Mouse (Mus musculus) stomach, embryonic 15.5 days (tissue): ENCODE measurements around the gene Eif4g1. TPM values are rescaled to one million over a fixed set of nuclear protein-coding genes. Genes with fewer than 3 reads are reported as not detected.

Experiments
- ATAC-seq: fragments of 200-750 bp; cut with Nextera tagmentation; 2 replicates; pipeline ENCODE4 v1.8.0; 2017; ENCODE audit warnings: low read depth, moderate number of reproducible peaks, moderate TSS enrichment; ENCODE audit not compliant: insufficient read depth, low FRiP score
- H3K27ac ChIP-seq: fragments of 300-500 bp; sonication (generic); 2 replicates; pipeline ENCODE4 v1.5.1; 2015; ENCODE audit warnings: mild to moderate bottlenecking, inconsistent platforms
- H3K27me3 ChIP-seq: fragments of 300-500 bp; sonication (generic); replicated peaks from 2 replicates; pipeline ENCODE4 v1.6.1; 2015; ENCODE audit warnings: inconsistent platforms
- H3K36me3 ChIP-seq: fragments of 300-500 bp; sonication (generic); 2 replicates; pipeline ENCODE4 v1.6.1; 2015; ENCODE audit warnings: inconsistent platforms
- H3K4me1 ChIP-seq: fragments of 300-500 bp; sonication (generic); 2 replicates; pipeline ENCODE4 v1.6.1; 2015; ENCODE audit warnings: inconsistent platforms
- H3K4me2 ChIP-seq: fragments of 300-500 bp; sonication (generic); 2 replicates; pipeline ENCODE4 v1.6.1; 2015; ENCODE audit warnings: mild to moderate bottlenecking, inconsistent platforms
- H3K4me3 ChIP-seq: fragments of 300-500 bp; sonication (generic); replicated peaks from 2 replicates; pipeline ENCODE4 v1.5.1; 2015; ENCODE audit warnings: inconsistent platforms
- H3K9ac ChIP-seq: fragments of 300-500 bp; sonication (generic); 2 replicates; pipeline ENCODE4 v1.6.1; 2015; ENCODE audit warnings: inconsistent platforms
- H3K9me3 ChIP-seq: fragments of 300-500 bp; sonication (generic); 2 replicates; pipeline ENCODE4 v1.6.1; 2016; ENCODE audit warnings: inconsistent platforms
- WGBS: fragments of 180-500 bp; shearing (Covaris S2); methylation state at CpG from one replicate; pipeline ENCODE4 v1.1.7; 2015; 5-methylcytosine and 5-hydroxymethylcytosine counted together
- polyA plus RNA-seq: library from polyadenylated mRNA; unstranded; fragments of >200 nt; fragmentation: Nextera tagmentation; extraction: Ambion mirVana; gene quantifications from 2 replicates; pipeline ENCODE4 v1.2.1, GENCODE M21; 2015

Gene Eif4g1
- polyA plus RNA-seq, 1 experiment from 2014 or later: 168 TPM

DNA sequence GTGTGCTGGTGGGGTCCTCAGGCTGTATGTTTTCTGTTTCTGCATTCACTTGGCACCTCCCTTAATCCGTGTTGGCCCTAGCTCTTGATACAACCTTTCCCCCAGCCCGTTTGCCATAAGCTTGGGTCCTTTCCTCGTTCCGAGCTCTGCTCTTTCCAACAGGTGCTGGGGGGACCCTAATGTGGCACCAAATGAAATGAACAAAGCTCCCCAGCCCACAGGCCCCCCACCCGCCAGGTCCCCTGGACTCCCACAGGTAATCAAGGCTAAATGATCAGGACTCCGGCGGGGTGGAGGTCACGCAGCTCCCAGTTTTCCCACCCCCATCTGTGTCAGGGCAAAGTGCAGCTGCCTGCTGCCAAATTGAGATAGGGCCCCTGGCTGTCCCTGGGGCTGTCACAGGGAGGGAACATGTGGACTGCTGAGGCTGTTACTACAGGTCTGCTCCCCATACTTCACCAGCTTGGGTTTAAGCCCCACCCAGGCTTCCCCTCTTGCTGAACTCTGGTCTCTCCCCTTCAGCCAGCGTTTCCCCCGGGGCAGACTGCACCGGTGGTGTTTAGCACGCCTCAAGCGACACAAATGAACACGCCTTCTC is 5.7 kb downstream of the Eif4g1 start:
- peak overlapping the region; percentile 78 for H3K9ac ChIP-seq
- peaks cover 36% of the 10 kb centered on the region for H3K36me3 ChIP-seq
- peak overlapping the region; percentile 88 for H3K4me3 ChIP-seq
- H3K9me3 ChIP-seq: no peaks in the 10 kb centered on the region
- peak; percentile 51 for ATAC-seq
- H3K27me3 ChIP-seq: no peaks in the 10 kb centered on the region
- 5% methylated on average over 14 of the region's 14 CpGs for WGBS
- peak overlapping the region; percentile 89 for H3K4me2 ChIP-seq
- peaks cover 21% of the 10 kb centered on the region for H3K4me1 ChIP-seq
- peak overlapping the region; percentile 95 for H3K27ac ChIP-seq

GRCm38 (mm10) chr16:20675213-20675612 is 7.1 kb downstream of the Eif4g1 start:
- Histone ChIP-seq H3K9ac (no peak overlapping the region), H3K4me3 (peak overlapping the region; percentile 88; the same call in 1 of the 2 replicates), H3K27me3 (no peaks in the 10 kb centered on the region), H3K4me1 (peaks cover 21% of the 10 kb centered on the region), H3K27ac (no peak overlapping the region), H3K9me3 (no peaks in the 10 kb centered on the region), H3K4me2 (no peak overlapping the region), H3K36me3 (peaks cover 49% of the 10 kb centered on the region)
- 86% methylated on average over 6 of the region's 6 CpGs for WGBS
- ATAC-seq: no peak

DNA sequence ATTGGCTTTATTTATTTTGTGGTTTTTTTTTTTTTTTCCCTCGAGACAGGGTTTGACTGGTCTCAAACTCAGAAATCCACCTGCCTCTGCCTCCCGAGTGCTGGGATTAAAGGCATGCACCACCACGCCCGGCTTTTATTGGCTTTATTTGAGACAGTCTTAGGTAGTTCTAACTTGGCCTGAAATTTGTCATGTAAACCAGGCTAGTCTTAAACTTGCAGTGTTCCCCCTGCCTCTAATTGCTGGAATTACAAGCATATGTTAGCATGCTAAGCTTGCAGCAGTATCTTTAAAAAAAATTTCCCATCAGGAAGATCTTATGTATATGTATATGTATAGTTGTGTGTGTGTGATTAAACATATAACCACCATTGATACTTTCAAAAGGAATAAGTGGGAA is 8.6 kb downstream of the Eif4g1 start:
- Histone ChIP-seq H3K4me3 (no peak overlapping the region), H3K27me3 (no peaks in the 10 kb centered on the region), H3K4me2 (no peak overlapping the region), H3K9ac (no peak overlapping the region), H3K9me3 (no peaks in the 10 kb centered on the region), H3K27ac (no peak overlapping the region), H3K36me3 (peaks cover 62% of the 10 kb centered on the region), H3K4me1 (peaks cover 21% of the 10 kb centered on the region)
- WGBS: 70% methylated on average over 4 of the region's 4 CpGs
- no peak for ATAC-seq

- Histone ChIP-seq H3K9ac (no peak overlapping the region), H3K4me1 (peaks cover 21% of the 10 kb centered on the region), H3K4me3 (no peak overlapping the region), H3K27ac (no peak overlapping the region), H3K36me3 (peaks cover 69% of the 10 kb centered on the region), H3K27me3 (no peaks in the 10 kb centered on the region), H3K9me3 (no peaks in the 10 kb centered on the region), H3K4me2 (no peak overlapping the region)
- ATAC-seq: no peak
- WGBS: 76% methylated on average over 5 of the region's 5 CpGs
Measured at GRCm38 (mm10) chr16:20677380-20677779, 9.3 kb downstream of the Eif4g1 start.

GRCm38 (mm10) chr16:20677974-20678675 is 10.0 kb downstream of the Eif4g1 start:
- Histone ChIP-seq H3K9me3 (no peaks in the 10 kb centered on the region), H3K36me3 (peaks cover 76% of the 10 kb centered on the region), H3K27me3 (no peaks in the 10 kb centered on the region), H3K27ac (no peak overlapping the region), H3K4me3 (no peak overlapping the region), H3K9ac (no peak overlapping the region), H3K4me1 (peaks cover 21% of the 10 kb centered on the region), H3K4me2 (no peak overlapping the region)
- ATAC-seq: 0 out of 2 replicates have a peak, but pooled peaks have one; percentile 33
- 68% methylated on average over 10 of the region's 10 CpGs for WGBS

DNA sequence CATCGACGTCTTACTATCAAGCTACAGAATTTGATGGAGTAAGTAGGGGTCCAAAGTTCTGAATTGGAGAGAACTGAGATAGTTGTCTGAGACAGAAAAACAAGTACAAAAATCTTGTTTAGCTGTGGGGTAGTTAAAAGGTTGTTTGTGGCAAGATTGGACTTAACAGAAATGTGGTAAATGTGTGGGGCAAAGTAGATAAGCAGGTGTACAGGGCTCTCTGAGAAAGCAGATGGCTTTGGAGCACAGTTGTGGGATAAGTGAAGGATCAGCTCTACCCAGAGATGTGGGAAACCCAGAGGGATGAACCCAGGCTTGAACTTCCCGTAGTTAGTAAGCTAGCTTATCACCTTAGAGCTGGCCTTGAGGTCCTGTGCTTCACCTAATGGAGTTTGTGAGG is 22.7 kb downstream of the Eif4g1 start:
- Histone ChIP-seq H3K9me3 (no peaks in the 10 kb centered on the region), H3K36me3 (peaks cover 59% of the 10 kb centered on the region), H3K4me1 (peaks cover 17% of the 10 kb centered on the region), H3K27me3 (0 out of 2 replicates have a peak, but pooled peaks cover under 1% of the 10 kb centered on the region), H3K4me2 (no peak overlapping the region), H3K4me3 (no peak overlapping the region), H3K27ac (no peak overlapping the region), H3K9ac (no peak overlapping the region)
- ATAC-seq: no peak
- 83% methylated on average over 3 of the region's 3 CpGs for WGBS

- 0 out of 2 replicates have a peak, but pooled peaks cover 5% of the 10 kb centered on the region for H3K27me3 ChIP-seq
- no peak for ATAC-seq
- WGBS: 85% methylated on average over 1 of the region's 1 CpGs
- peaks cover 22% of the 10 kb centered on the region for H3K4me1 ChIP-seq
- H3K36me3 ChIP-seq: peaks cover 51% of the 10 kb centered on the region
- no peaks in the 10 kb centered on the region for H3K9me3 ChIP-seq
- no peak overlapping the region for H3K9ac ChIP-seq
- H3K27ac ChIP-seq: no peak overlapping the region
- H3K4me2 ChIP-seq: no peak overlapping the region
- H3K4me3 ChIP-seq: no peak overlapping the region
Measured at GRCm38 (mm10) chr16:20691617-20692016, 23.5 kb downstream of the Eif4g1 start.

GRCm38 (mm10) chr16:20692241-20692965 is 24.3 kb downstream of the Eif4g1 start:
- Histone ChIP-seq H3K4me2 (peak overlapping the region; percentile 86), H3K27ac (no peak overlapping the region; the same call in 1 of the 2 replicates), H3K4me3 (peak overlapping the region; percentile 59; the same call in 1 of the 2 replicates), H3K4me1 (peaks cover 22% of the 10 kb centered on the region), H3K9me3 (no peaks in the 10 kb centered on the region), H3K9ac (no peak overlapping the region), H3K36me3 (peaks cover 43% of the 10 kb centered on the region), H3K27me3 (0 out of 2 replicates have a peak, but pooled peaks cover 5% of the 10 kb centered on the region)
- ATAC-seq: no peak
- WGBS: 45% methylated on average over 16 of the region's 16 CpGs

- 1% methylated on average over 37 of the region's 37 CpGs for WGBS
- H3K27ac ChIP-seq: peak within 1 kb of the TSS; percentile 85
- ATAC-seq: peak; percentile 88
- H3K4me1 ChIP-seq: peaks cover 22% of the 10 kb centered on the region
- H3K27me3 ChIP-seq: 0 out of 2 replicates have a peak, but pooled peaks cover 5% of the 10 kb centered on the region
- no peaks in the 10 kb centered on the region for H3K9me3 ChIP-seq
- H3K36me3 ChIP-seq: peaks cover 36% of the 10 kb centered on the region
- peak within 1 kb of the TSS; percentile 86 for H3K4me2 ChIP-seq
- peak within 1 kb of the TSS; percentile 42; the same call in 1 of the 2 replicates for H3K9ac ChIP-seq
- peak within 1 kb of the TSS; percentile 59 for H3K4me3 ChIP-seq
Measured at GRCm38 (mm10) chr16:20693111-20693701, 25.1 kb downstream of the Eif4g1 start, which contains the start of gene Fam131a. Fam131a (plus strand) TSS chr16:20693241.

GRCm38 (mm10) chr16:20694781-20695180 is 26.7 kb downstream of the Eif4g1 start:
- H3K36me3 ChIP-seq: peaks cover 20% of the 10 kb centered on the region
- 69% methylated on average over 8 of the region's 8 CpGs for WGBS

GRCm38 (mm10) chr16:20695622-20696323 is 27.7 kb downstream of the Eif4g1 start:
- peak; percentile 71; the same call in 1 of the 2 replicates for ATAC-seq
- 0 out of 2 replicates have a peak overlapping the region, but pooled peaks have one; percentile 22 for H3K27ac ChIP-seq
- H3K36me3 ChIP-seq: peaks cover 10% of the 10 kb centered on the region
- peak overlapping the region; percentile 22; the same call in 1 of the 2 replicates for H3K9ac ChIP-seq
- peak overlapping the region; percentile 36 for H3K4me3 ChIP-seq
- 3% methylated on average over 45 of the region's 46 CpGs for WGBS
- H3K4me2 ChIP-seq: peak overlapping the region; percentile 68
- no peaks in the 10 kb centered on the region for H3K9me3 ChIP-seq
- H3K4me1 ChIP-seq: peaks cover 22% of the 10 kb centered on the region
- 0 out of 2 replicates have a peak, but pooled peaks cover 5% of the 10 kb centered on the region for H3K27me3 ChIP-seq

More at GRCm38 (mm10) chr16:20694781-20695180, 26.7 kb downstream of the Eif4g1 start:
- Histone ChIP-seq H3K9ac (no peak overlapping the region), H3K9me3 (no peaks in the 10 kb centered on the region), H3K27ac (peak overlapping the region; percentile 59; the same call in 1 of the 2 replicates), H3K4me2 (peak overlapping the region; percentile 68), H3K4me1 (peaks cover 22% of the 10 kb centered on the region), H3K4me3 (0 out of 2 replicates have a peak overlapping the region, but pooled peaks have one; percentile 36), H3K27me3 (0 out of 2 replicates have a peak, but pooled peaks cover 5% of the 10 kb centered on the region)
- no peak for ATAC-seq
